7 mouse cellular contexts compared by ENCODE assay signal in the genomic region with DNA sequence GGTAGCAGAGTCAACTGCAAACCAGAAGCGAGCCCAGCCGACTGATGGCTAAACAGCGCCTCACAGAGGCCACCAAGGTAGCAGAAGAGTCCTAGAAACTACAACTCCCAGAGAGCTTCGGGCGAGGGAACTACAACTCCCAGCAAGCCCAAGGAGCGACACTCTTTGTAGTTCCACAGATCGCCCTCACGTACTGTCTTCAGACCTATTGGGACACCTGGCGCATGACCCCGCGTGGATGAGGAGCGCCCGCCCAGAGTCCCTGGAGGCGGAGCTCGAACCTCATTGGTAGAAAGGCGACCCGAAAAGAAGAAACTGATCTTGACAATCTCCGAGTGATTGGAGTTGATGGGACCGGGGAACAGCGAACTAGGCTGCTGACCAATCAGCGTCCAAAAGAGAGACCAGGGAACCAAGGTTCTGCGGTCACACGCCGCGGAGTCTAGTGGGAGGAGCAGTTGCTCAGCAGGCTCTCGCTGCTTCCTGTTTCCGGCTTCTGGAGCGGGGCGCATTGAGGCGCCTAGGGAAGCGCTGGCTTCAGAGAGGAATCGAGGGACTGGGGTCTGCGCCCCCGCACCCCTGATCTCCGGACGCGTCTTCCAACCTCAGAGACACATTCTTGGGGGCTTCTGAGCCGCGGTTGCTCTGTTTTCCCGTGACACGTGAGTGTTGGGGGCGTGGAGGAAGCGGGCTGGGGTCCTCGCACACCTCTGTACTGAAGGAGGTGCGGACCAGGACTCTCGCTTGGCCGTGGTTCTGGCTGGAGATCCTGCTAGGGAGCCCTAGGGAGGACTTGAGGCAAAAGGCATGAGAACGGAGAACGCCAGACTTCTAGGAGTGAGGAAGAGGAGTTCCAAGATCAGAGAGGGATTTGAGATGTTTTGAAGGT. TPM values are rescaled to one million over a fixed set of nuclear protein-coding genes. Genes with fewer than 3 reads are reported as not detected.
DNase-seq lines count a peak whose midpoint lies in the region; ATAC-seq and TF ChIP-seq lines count a peak whose summit lies in the region.

A gene (plus strand): TSS at position 216 of the 889 bp plus-strand sequence.

- H3K4me3 ChIP-seq in embryonic facial prominence, embryonic 10.5 days, result peak within 1 kb of the TSS; percentile 85
- H3K4me3 ChIP-seq in intestine, postnatal 0 days (ENCODE audit: low read depth, low read length), result peak within 1 kb of the TSS; percentile 79
- peak within 1 kb of the TSS; percentile 73 for H3K4me3 ChIP-seq in midbrain, embryonic 12.5 days
- H3K4me3 ChIP-seq in small intestine, adult 2 months (ENCODE audit: low read depth, low read length), result peak within 1 kb of the TSS; percentile 78

- no peaks in the 10 kb centered on the region for H3K27me3 ChIP-seq in embryonic facial prominence, embryonic 10.5 days (replicated peaks; ENCODE audit: low read depth, poor library complexity, severe bottlenecking)
- H3K27me3 ChIP-seq in intestine, postnatal 0 days (replicated peaks; ENCODE audit: control insufficient read depth, insufficient read depth, low read length), result no peaks in the 10 kb centered on the region
- no peaks in the 10 kb centered on the region for H3K27me3 ChIP-seq in midbrain, embryonic 12.5 days
- H3K27me3 ChIP-seq in small intestine, adult 2 months (ENCODE audit: control insufficient read depth, insufficient read depth, low read length), result no peaks in the 10 kb centered on the region

- H3K4me1 ChIP-seq in embryonic facial prominence, embryonic 10.5 days, result peaks cover 19% of the 10 kb centered on the region
- H3K4me1 ChIP-seq in intestine, postnatal 0 days (replicated peaks; ENCODE audit: control insufficient read depth, insufficient read depth, low read length), result 0 out of 2 replicates have a peak, but pooled peaks cover 8% of the 10 kb centered on the region
- peaks cover 17% of the 10 kb centered on the region for H3K4me1 ChIP-seq in midbrain, embryonic 12.5 days
- H3K4me1 ChIP-seq in small intestine, adult 2 months (ENCODE audit: control insufficient read depth, insufficient read depth, insufficient read length, low read length), result peaks cover 3% of the 10 kb centered on the region; the same call in 1 of the 2 replicates

- ATAC-seq in intestine, postnatal 0 days, result peak; percentile 100
- peak; percentile 99 for ATAC-seq in midbrain, embryonic 12.5 days (ENCODE audit: low FRiP score, low read depth)

- WGBS in embryonic facial prominence, embryonic 10.5 days, result under 1% methylated on average over 49 of the region's 49 CpGs
- WGBS in intestine, postnatal 0 days, result under 1% methylated on average over 49 of the region's 49 CpGs
- WGBS in midbrain, embryonic 12.5 days, result under 1% methylated on average over 49 of the region's 49 CpGs
- WGBS in small intestine, adult 2 months, result under 1% methylated on average over 49 of the region's 49 CpGs

- H3K4me2 ChIP-seq in intestine, postnatal 0 days (replicated peaks; ENCODE audit: low read depth), result peak within 1 kb of the TSS; percentile 84
- peak within 1 kb of the TSS; percentile 82 for H3K4me2 ChIP-seq in midbrain, embryonic 12.5 days (replicated peaks)

- H3K9ac ChIP-seq in intestine, postnatal 0 days (ENCODE audit: low read depth, low read length), result peak within 1 kb of the TSS; percentile 81
- H3K9ac ChIP-seq in midbrain, embryonic 12.5 days (replicated peaks), result peak within 1 kb of the TSS; percentile 88

- no peaks in the 10 kb centered on the region for H3K9me3 ChIP-seq in embryonic facial prominence, embryonic 10.5 days
- no peaks in the 10 kb centered on the region for H3K9me3 ChIP-seq in intestine, postnatal 0 days (ENCODE audit: control insufficient read depth)
- no peaks in the 10 kb centered on the region for H3K9me3 ChIP-seq in midbrain, embryonic 12.5 days

- H3K27ac ChIP-seq in embryonic facial prominence, embryonic 10.5 days (replicated peaks), result peak within 1 kb of the TSS; percentile 87
- peak within 1 kb of the TSS; percentile 76 for H3K27ac ChIP-seq in intestine, postnatal 0 days (ENCODE audit: low read depth, low read length)
- H3K27ac ChIP-seq in midbrain, embryonic 12.5 days (replicated peaks), result peak within 1 kb of the TSS; percentile 69
- H3K27ac ChIP-seq in small intestine, adult 2 months (ENCODE audit: insufficient read depth, low read depth, low read length), result peak within 1 kb of the TSS; percentile 65

- intact Hi-C loops in left cerebral cortex, postnatal 4 days (cut with DNase I), result loop anchor here (10.0 kb wide), 1 partner anchor 744 kb away; no protein-coding TSS in a partner anchor

- TF ChIP-seq CTCF in intestine, postnatal 0 days (IDR thresholded peaks at IDR 0.05; ENCODE audit: low read depth), result peak; percentile 93
- TF ChIP-seq CTCF in small intestine, adult 2 months (IDR thresholded peaks at IDR 0.05; ENCODE audit: extremely low read depth, insufficient read length, insufficient replicate concordance, low read depth, low read length), result peak; percentile 85

- TF ChIP-seq POLR2A in small intestine, adult 2 months (IDR thresholded peaks at IDR 0.05; ENCODE audit: low read depth, low read length), result peak; percentile 67

- peak; percentile 94 for DNase-seq in adrenal gland, postnatal 10 days
- peak; percentile 96 for DNase-seq in embryonic facial prominence, embryonic 10.5 days (ENCODE audit: low spot score)
- DNase-seq in gonadal fat pad, adult 2 months (ENCODE audit: low read depth), result peak; percentile 97
- peak; percentile 95 for DNase-seq in left cerebral cortex, postnatal 4 days

- peaks cover 22% of the 10 kb centered on the region for H3K36me3 ChIP-seq in embryonic facial prominence, embryonic 10.5 days (replicated peaks)
- peaks cover 6% of the 10 kb centered on the region; the same call in 1 of the 2 replicates for H3K36me3 ChIP-seq in intestine, postnatal 0 days (ENCODE audit: control insufficient read depth, insufficient read depth)
- H3K36me3 ChIP-seq in midbrain, embryonic 12.5 days, result peaks cover 12% of the 10 kb centered on the region
- H3K36me3 ChIP-seq in small intestine, adult 2 months (ENCODE audit: control insufficient read depth, insufficient read depth, low read length), result peaks cover 9% of the 10 kb centered on the region

RNA-seq across cellular contexts. Expression of the gene that starts here (rescaled TPM):
- 100 to 1,000 TPM; 111 to 119 TPM for total RNA-seq in adrenal gland, postnatal 10 days (2021)
- 80.4 and 85.2 TPM in 2 replicates for polyA plus RNA-seq in embryonic facial prominence, embryonic 10.5 days (2016; fragmentation: Nextera tagmentation; extraction: Ambion mirVana)
- 94.5 and 94.8 TPM in 2 replicates for polyA plus RNA-seq in gonadal fat pad, adult 2 months (2012; rRNA removed)
- 91.7 and 92.2 TPM in 2 replicates for polyA plus RNA-seq in intestine, postnatal 0 days (2015; fragmentation: Nextera tagmentation; extraction: Ambion mirVana)
- total RNA-seq in left cerebral cortex, postnatal 4 days (2021), result 10 to 100 TPM; 35.2 to 38.2 TPM
- 72.2 and 72.6 TPM in 2 replicates for polyA plus RNA-seq in midbrain, embryonic 12.5 days (2016; fragmentation: Nextera tagmentation; extraction: Ambion mirVana)
- 15.2 and 23.9 TPM in 2 replicates for polyA plus RNA-seq in small intestine, adult 2 months (2012; rRNA removed)

Comparison
In these comparisons a context has a peak if more than half of its experiments do, and no peak if none do; other contexts are left out.
1. Peak in every context shown above with its lines: DNase-seq, ATAC-seq, H3K4me3 ChIP-seq and H3K27ac ChIP-seq.